Mouse (Mus musculus) cerebellum, adult 2 months (tissue): ENCODE results near the gene Olfr1277.

Experiments
- CTCF ChIP-seq: fragments of 200-500 bp; IDR thresholded peaks from 2 replicates; pipeline ENCODE4 v1.5.1; 2011; ENCODE audit warnings: low read depth, mild to moderate bottlenecking, control low read depth, low read length, moderate library complexity, borderline replicate concordance; ENCODE audit not compliant: insufficient read depth
- POLR2A ChIP-seq: fragments of 200-500 bp; IDR thresholded peaks from 2 replicates; pipeline ENCODE4 v1.6.1; 2011; ENCODE audit warnings: low read length, control low read depth, borderline replicate concordance; ENCODE audit not compliant: insufficient read depth

DNA sequence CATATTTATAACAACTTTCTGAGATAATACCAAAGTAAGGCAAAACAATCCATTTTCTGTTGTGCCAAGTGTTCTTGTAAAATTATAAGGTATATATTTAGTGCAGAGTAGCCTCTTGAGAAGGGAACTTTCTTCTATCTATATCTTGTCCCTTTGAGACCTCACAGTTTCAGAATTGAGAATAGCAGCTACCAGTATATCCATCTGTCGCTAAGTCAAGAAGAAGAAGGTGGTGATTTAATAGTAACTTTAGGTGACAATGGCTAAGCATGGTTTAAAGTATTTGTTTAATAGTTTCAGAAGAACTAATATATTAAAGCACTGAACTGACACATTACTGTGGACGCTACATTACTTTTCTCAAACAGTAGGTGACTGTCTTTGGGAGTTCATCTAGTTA is at the start of gene Olfr1277:
- TF ChIP-seq POLR2A (no peak), CTCF (no peak)
